Mouse (Mus musculus): ENCODE measurements around the gene Mctp1. TPM values are rescaled to one million over a fixed set of nuclear protein-coding genes. Genes with fewer than 3 reads are reported as not detected.
A peak's percentile ranks its signal among the peaks of the same experiment; 100 is the strongest.
"Not testable (repeated sequence)": the region's sequence is repeated elsewhere in the genome, so short reads cannot be mapped to it uniquely, and the experiment has no call there.

Mctp1 gene
- polyA plus RNA-seq (2014; fragmentation: Nextera tagmentation; extraction: Ambion mirVana) = 1.0 and 1.3 TPM in 2 replicates

DNA sequence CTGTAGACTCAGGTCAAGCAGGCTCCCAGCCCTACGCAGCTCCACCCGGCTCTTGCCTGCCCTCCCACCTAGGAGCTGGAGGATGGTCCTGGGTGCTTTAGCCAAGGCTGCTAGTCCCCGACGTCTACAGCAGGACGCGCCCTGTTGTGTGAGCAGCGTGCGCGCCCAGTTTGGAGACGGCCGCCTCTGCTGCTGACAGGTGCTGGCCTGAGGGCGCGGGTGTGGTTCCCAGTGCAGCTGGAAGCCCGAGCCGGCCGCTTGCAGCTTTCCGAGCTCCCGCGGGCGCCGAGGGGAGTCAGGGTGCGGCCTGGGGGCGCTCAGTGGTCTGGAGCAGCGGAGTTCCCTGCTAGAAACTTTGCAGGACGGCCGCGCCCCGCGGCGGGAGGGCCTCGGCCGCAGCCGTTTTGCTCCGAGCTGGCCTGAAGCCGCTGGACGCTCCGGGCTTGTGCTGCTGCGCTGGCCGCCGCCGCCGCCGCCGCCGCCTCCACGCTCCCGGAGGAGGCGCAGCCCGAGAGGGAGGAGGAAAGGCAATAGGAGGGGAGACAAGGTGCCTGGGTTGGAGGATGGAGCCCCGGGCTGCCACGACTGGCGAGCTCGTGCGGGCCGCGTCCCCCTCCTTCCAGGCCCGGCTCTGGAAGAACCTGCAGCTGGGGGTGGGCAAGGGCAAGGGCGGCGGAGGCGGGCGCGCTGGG lies at the start of gene Mctp1:
Gene Mctp1, plus strand, starts transcription at position 564 of the 692 bp plus-strand sequence.
- 2% methylated on average over 24 of the region's 62 CpGs for WGBS
- peak; percentile 94 for ATAC-seq (ENCODE audit: low read depth)

DNA sequence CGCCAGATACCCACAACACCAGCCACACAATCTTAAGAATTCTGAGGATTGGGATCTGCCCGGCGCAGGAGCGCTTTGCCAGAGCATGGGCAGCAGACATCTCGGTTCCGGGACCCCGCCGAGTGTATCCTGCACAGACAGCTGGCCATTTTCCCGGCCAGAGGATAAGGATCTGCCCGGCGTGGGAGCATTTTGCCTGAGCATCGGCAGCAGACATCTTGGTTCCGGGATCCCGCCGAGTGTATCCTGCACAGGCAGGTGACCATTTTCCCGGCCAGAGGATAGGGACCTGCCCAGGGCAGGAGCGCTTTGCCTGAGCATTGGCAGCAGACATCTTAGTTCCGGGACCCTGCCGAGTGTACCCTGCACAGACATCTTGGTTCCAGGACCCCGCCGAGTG lies 38.4 kb upstream of the Mctp1 start:
- not testable (repeated sequence) for H3K27me3 ChIP-seq (replicated peaks; ENCODE audit: control insufficient read depth, insufficient read depth, low read length); H3K27ac ChIP-seq (replicated peaks; ENCODE audit: low read depth, low read length); H3K9me3 ChIP-seq (ENCODE audit: control insufficient read depth, low read length); H3K9ac ChIP-seq (ENCODE audit: low read depth, low read length); H3K36me3 ChIP-seq (ENCODE audit: control insufficient read depth, insufficient read depth, low read length); H3K4me1 ChIP-seq (ENCODE audit: control insufficient read depth, insufficient read depth, low read length); ATAC-seq (ENCODE audit: low read depth); H3K4me3 ChIP-seq (ENCODE audit: low read depth, low read length); DNase-seq (ENCODE audit: low spot score); H3K4me2 ChIP-seq (ENCODE audit: low read depth, low read length)
- 85% methylated on average over 7 of the region's 21 CpGs for WGBS

More for the DNA sequence above, at the start of gene Mctp1:
- Histone ChIP-seq H3K9ac (ENCODE audit: low read depth, low read length) (peak within 1 kb of the TSS; percentile 58), H3K9me3 (ENCODE audit: control insufficient read depth, low read length) (no peaks in the 10 kb centered on the region), H3K27me3 (replicated peaks; ENCODE audit: control insufficient read depth, insufficient read depth, low read length) (peaks cover 37% of the 10 kb centered on the region), H3K4me3 (ENCODE audit: low read depth, low read length) (peak within 1 kb of the TSS; percentile 57), H3K27ac (replicated peaks; ENCODE audit: low read depth, low read length) (no peak within 1 kb of the TSS), H3K4me1 (ENCODE audit: control insufficient read depth, insufficient read depth, low read length) (peaks cover 8% of the 10 kb centered on the region; the same call in 1 of the 2 replicates), H3K36me3 (ENCODE audit: control insufficient read depth, insufficient read depth, low read length) (no peaks in the 10 kb centered on the region), H3K4me2 (ENCODE audit: low read depth, low read length) (peak within 1 kb of the TSS; percentile 97)
- DNase-seq (ENCODE audit: low spot score) = peak; percentile 78

DNA sequence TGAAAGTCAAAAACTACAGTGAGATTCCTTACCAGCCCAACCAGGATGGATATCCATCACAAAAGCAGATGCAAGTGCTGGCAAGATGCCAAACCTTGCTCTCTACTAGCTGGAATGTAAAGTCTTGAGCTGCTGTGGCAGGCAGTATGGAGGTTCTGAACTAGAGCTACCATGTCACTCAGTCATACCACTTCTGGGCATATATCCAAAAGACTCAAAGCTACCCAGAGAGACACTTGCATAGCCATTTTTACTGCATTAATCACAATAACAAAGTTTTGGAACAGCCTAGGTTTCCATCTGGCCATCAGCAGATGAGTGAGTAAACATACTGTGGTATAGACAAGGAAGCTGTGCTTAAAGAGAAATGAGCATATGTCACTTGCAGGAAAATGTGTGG lies 25.6 kb upstream of the Mctp1 start:
- Histone ChIP-seq H3K27me3 (replicated peaks; ENCODE audit: control insufficient read depth, insufficient read depth, low read length) (no peaks in the 10 kb centered on the region), H3K9ac (ENCODE audit: low read depth, low read length) (no peak overlapping the region), H3K4me1 (ENCODE audit: control insufficient read depth, insufficient read depth, low read length) (no peaks in the 10 kb centered on the region), H3K27ac (replicated peaks; ENCODE audit: low read depth, low read length) (no peak overlapping the region), H3K4me2 (ENCODE audit: low read depth, low read length) (no peak overlapping the region), H3K36me3 (ENCODE audit: control insufficient read depth, insufficient read depth, low read length) (no peaks in the 10 kb centered on the region), H3K9me3 (ENCODE audit: control insufficient read depth, low read length) (no peaks in the 10 kb centered on the region), H3K4me3 (ENCODE audit: low read depth, low read length) (no peak overlapping the region)
- ATAC-seq (ENCODE audit: low read depth) (peak; percentile 22; the same call in 1 of the 2 replicates), DNase-seq (ENCODE audit: low spot score) (peak; percentile 71)

DNA sequence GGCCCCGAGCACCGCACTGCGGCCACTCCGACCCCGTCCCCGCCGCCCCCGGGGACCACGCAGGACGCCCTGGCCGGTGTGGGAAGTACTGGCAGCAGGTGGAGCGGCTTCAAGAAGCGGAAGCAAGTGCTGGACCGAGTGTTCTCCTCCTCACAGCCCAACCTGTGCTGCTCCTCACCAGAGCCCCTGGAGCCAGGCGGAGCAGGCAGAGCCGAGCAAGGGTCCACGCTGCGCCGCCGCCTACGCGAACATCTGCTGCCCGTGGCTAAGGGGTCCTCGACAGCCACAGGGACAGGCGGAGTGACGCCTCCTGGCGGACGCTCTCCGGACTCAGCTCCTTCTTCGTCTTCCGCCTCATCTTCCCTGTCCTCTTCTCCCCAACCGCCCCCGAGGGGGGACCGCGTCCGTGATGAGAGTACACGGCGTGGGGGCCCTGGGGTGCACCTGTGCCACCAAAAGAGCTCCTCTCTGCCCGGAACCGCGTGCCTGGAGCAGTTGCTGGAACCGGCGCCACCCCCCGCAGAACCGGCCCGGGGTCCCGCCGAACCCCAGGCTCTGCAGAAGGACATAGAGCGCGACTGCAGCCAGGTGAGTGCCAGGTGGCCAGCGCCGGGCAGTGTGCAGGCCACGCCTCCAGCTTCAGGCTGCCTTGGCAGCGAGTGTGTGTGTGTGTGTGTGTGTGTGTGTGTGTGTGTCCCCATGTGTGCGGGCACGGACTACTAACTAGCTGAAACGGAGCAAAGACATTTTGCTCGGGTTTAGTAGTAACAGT lies 515 bp downstream of the Mctp1 start:
- Histone ChIP-seq H3K9me3 (ENCODE audit: control insufficient read depth, low read length) (no peaks in the 10 kb centered on the region), H3K4me1 (ENCODE audit: control insufficient read depth, insufficient read depth, low read length) (peaks cover 8% of the 10 kb centered on the region; the same call in 1 of the 2 replicates), H3K4me2 (ENCODE audit: low read depth, low read length) (peak overlapping the region; percentile 97), H3K9ac (ENCODE audit: low read depth, low read length) (peak overlapping the region; percentile 58), H3K27ac (replicated peaks; ENCODE audit: low read depth, low read length) (no peak overlapping the region), H3K36me3 (ENCODE audit: control insufficient read depth, insufficient read depth, low read length) (no peaks in the 10 kb centered on the region), H3K27me3 (replicated peaks; ENCODE audit: control insufficient read depth, insufficient read depth, low read length) (peaks cover 37% of the 10 kb centered on the region), H3K4me3 (ENCODE audit: low read depth, low read length) (peak overlapping the region; percentile 57)
- 2% methylated on average over 23 of the region's 58 CpGs for WGBS
- peak; percentile 90 for ATAC-seq (ENCODE audit: low read depth)
- peak; percentile 59 for DNase-seq (ENCODE audit: low spot score)

DNA sequence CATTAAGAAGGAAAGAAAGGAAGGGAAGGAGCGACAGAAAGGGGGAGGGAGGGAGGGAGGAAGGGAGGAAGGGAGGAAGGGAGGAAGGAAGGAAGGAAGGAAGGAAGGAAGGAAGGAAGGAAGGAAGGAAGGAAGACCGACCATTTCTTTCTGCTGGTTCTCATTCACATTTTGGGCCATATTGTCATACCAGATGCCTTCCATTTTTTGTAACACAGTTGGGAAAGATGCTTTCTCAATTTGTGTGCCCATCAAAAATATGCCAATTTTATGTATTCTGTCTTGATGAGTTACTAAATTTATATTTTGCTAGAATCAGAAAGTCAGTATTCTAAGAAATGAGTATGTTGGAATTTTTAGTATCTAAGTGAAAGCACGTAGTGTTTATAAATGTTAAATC lies 4.3 kb downstream of the Mctp1 start:
- H3K4me3 ChIP-seq (ENCODE audit: low read depth, low read length) = no peak overlapping the region
- peaks cover 8% of the 10 kb centered on the region; the same call in 1 of the 2 replicates for H3K4me1 ChIP-seq (ENCODE audit: control insufficient read depth, insufficient read depth, low read length)
- no peak overlapping the region for H3K9ac ChIP-seq (ENCODE audit: low read depth, low read length)
- H3K27ac ChIP-seq (replicated peaks; ENCODE audit: low read depth, low read length) = no peak overlapping the region
- ATAC-seq (ENCODE audit: low read depth) (no peak), DNase-seq (ENCODE audit: low spot score) (no peak)
- H3K27me3 ChIP-seq (replicated peaks; ENCODE audit: control insufficient read depth, insufficient read depth, low read length) = peaks cover 25% of the 10 kb centered on the region
- H3K4me2 ChIP-seq (ENCODE audit: low read depth, low read length) = no peak overlapping the region
- H3K36me3 ChIP-seq (ENCODE audit: control insufficient read depth, insufficient read depth, low read length) = no peaks in the 10 kb centered on the region
- 68% methylated on average over 3 of the region's 3 CpGs for WGBS
- no peaks in the 10 kb centered on the region for H3K9me3 ChIP-seq (ENCODE audit: control insufficient read depth, low read length)

DNA sequence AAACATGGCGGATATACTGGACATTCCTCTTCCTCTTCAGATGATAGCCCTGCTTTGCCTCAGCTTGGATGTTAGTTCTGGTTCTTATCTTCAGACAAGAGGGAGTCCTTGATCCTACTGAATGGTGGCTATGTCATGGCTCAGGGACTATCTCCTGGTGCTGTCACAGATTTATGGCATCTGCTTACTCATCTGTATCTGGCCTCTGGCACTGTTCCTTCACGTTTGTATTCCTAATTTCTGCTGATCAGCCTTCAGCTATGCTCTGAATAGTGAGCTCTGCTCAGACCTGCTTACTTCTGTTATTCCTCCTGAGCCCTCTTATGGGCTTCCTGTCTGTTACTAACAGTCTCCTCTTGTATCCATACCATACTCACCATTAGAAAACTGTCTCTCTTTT lies 7.6 kb downstream of the Mctp1 start:
- no peak for ATAC-seq (ENCODE audit: low read depth)
- Histone ChIP-seq H3K36me3 (ENCODE audit: control insufficient read depth, insufficient read depth, low read length) (no peaks in the 10 kb centered on the region), H3K4me1 (ENCODE audit: control insufficient read depth, insufficient read depth, low read length) (no peaks in the 10 kb centered on the region), H3K9me3 (ENCODE audit: control insufficient read depth, low read length) (no peaks in the 10 kb centered on the region), H3K4me2 (ENCODE audit: low read depth, low read length) (no peak overlapping the region), H3K4me3 (ENCODE audit: low read depth, low read length) (no peak overlapping the region), H3K27ac (replicated peaks; ENCODE audit: low read depth, low read length) (no peak overlapping the region), H3K9ac (ENCODE audit: low read depth, low read length) (no peak overlapping the region), H3K27me3 (replicated peaks; ENCODE audit: control insufficient read depth, insufficient read depth, low read length) (no peaks in the 10 kb centered on the region; the same call in 1 of the 2 replicates)
- WGBS = 62% methylated on average over 2 of the region's 2 CpGs
- no peak for DNase-seq (ENCODE audit: low spot score)

DNA sequence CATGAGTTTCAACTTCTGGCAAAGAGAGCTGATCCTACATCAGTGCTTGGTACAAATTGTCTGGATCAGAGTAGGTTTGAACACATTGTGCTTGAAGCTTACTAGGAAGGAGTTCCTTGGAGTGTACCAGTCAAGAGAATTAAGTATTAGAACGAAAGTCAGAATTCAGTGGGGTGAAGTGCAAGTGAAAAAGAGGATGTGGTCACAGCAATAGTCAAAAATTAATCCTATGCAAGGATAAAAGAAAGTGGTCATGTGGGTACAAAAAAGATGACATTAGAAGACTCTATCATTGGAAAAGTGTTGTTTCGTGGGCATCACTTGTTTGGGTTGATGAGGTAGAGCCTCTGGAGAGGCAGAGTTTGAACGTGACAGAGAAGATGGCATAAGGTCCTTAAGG lies 8.8 kb downstream of the Mctp1 start:
- H3K4me2 ChIP-seq (ENCODE audit: low read depth, low read length) = no peak overlapping the region
- DNase-seq (ENCODE audit: low spot score) (no peak), ATAC-seq (ENCODE audit: low read depth) (no peak)
- no peaks in the 10 kb centered on the region for H3K4me1 ChIP-seq (ENCODE audit: control insufficient read depth, insufficient read depth, low read length)
- no peak overlapping the region for H3K27ac ChIP-seq (replicated peaks; ENCODE audit: low read depth, low read length)
- H3K4me3 ChIP-seq (ENCODE audit: low read depth, low read length) = no peak overlapping the region
- no peaks in the 10 kb centered on the region for H3K36me3 ChIP-seq (ENCODE audit: control insufficient read depth, insufficient read depth, low read length)
- H3K9me3 ChIP-seq (ENCODE audit: control insufficient read depth, low read length) = no peaks in the 10 kb centered on the region
- no peaks in the 10 kb centered on the region for H3K27me3 ChIP-seq (replicated peaks; ENCODE audit: control insufficient read depth, insufficient read depth, low read length)
- no peak overlapping the region for H3K9ac ChIP-seq (ENCODE audit: low read depth, low read length)
- WGBS = 75% methylated on average over 3 of the region's 3 CpGs

DNA sequence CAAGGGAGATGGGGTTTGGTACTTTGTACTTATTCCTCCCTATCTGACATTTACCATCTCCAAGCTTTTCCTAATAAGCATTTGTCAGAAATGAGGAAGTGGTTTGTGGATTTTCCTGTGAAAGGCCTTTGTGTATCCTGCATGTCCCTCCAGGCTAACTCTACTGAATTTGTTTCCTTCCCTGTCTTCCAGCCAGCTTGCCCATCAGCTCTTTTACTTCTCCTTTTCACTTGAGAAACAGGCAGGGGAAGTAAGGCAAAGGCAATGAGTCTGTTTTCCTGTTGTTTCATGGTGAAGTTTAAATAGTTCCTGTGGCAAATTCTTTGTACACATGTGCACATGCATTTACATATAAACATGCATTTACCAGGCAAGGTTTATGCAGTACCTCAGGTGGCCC lies 11.6 kb downstream of the Mctp1 start:
- H3K9me3 ChIP-seq (ENCODE audit: control insufficient read depth, low read length) = 0 out of 2 replicates have a peak, but pooled peaks cover 4% of the 10 kb centered on the region
- H3K4me2 ChIP-seq (ENCODE audit: low read depth, low read length) = no peak overlapping the region
- H3K4me1 ChIP-seq (ENCODE audit: control insufficient read depth, insufficient read depth, low read length) = no peaks in the 10 kb centered on the region
- no peaks in the 10 kb centered on the region for H3K27me3 ChIP-seq (replicated peaks; ENCODE audit: control insufficient read depth, insufficient read depth, low read length)
- ATAC-seq (ENCODE audit: low read depth) (no peak), DNase-seq (ENCODE audit: low spot score) (no peak)
- H3K4me3 ChIP-seq (ENCODE audit: low read depth, low read length) = no peak overlapping the region
- H3K9ac ChIP-seq (ENCODE audit: low read depth, low read length) = no peak overlapping the region
- no peak overlapping the region for H3K27ac ChIP-seq (replicated peaks; ENCODE audit: low read depth, low read length)
- no peaks in the 10 kb centered on the region for H3K36me3 ChIP-seq (ENCODE audit: control insufficient read depth, insufficient read depth, low read length)
